Mouse (Mus musculus): ENCODE data around the gene Slc3a2. TPM values are rescaled to one million over a fixed set of nuclear protein-coding genes. Genes with fewer than 3 reads are reported as not detected.

Slc3a2 gene
- polyA plus RNA-seq, 1 experiment, result 200 TPM

DNA sequence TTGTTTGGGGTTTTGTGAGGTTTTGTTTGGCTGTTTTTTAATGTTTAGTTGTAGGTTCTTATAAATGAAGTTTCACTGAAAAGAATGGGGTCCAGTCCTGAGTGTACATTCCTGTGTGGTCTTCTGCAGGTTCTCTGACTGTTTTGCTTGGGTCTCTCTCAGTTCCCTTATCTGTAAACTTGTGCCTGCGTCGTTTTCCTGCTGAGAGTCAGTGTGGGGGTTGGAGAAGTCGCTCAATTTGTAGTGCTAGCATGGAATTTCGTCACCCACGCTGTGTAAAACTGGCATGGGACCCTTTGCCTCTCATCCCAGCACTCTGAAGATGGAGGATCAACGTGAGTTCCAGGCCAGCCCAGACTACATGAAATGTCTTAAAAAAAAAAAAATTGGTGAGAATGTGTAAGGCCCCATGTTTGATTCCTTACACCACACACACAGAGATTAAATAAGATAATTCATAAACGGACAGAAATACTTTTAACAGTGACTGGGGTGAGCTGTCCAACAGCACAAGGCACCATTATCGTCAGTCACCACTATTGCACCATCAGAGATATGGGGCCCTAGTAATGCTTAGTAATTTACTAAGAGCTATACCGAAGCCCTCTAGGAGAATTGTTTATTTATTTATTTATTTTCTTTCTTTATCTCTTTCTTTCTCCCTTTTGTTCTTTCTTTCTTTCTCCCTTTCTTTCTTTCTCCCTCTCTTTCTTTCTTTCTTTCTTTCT, 49.7 kb downstream of the Slc3a2 start:
- TF ChIP-seq CTCF (IDR thresholded peaks at IDR 0.05; ENCODE audit: extremely low read depth, insufficient read depth, low read length), result no peak
- TF ChIP-seq POLR2A (IDR thresholded peaks at IDR 0.05; ENCODE audit: extremely low read depth, insufficient read depth, low read length), result no peak
- Histone ChIP-seq H3K27ac (ENCODE audit: insufficient read depth, low read length) (no peak overlapping the region), H3K4me1 (ENCODE audit: control insufficient read depth, insufficient read depth, low read length) (peaks cover 2% of the 10 kb centered on the region), H3K4me3 (ENCODE audit: insufficient read depth, low read length) (no peak overlapping the region)

DNA sequence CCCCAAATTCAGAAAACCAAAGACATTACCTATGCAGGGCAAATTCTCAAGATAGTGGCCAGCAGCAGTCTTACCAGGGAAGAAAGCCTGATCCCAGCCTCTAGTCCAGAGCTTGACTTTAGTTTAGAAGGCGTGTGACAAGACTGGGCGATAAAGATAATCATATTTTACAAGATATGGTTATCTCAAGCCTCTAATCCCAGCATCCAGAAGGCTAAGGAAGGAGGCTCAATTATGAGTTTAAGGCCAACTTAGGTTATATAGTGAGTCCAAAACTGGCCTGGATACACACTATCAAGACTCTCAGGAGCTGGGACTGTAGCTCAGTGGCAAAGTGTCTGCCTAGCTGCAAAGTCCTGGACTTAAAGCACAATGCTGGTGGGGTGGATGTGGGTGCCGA, 50.3 kb downstream of the Slc3a2 start:
- Histone ChIP-seq H3K4me3 (ENCODE audit: insufficient read depth, low read length) (no peak overlapping the region), H3K27ac (ENCODE audit: insufficient read depth, low read length) (no peak overlapping the region), H3K4me1 (ENCODE audit: control insufficient read depth, insufficient read depth, low read length) (peaks cover 2% of the 10 kb centered on the region)
- TF ChIP-seq POLR2A (IDR thresholded peaks at IDR 0.05; ENCODE audit: extremely low read depth, insufficient read depth, low read length), result no peak
- TF ChIP-seq CTCF (IDR thresholded peaks at IDR 0.05; ENCODE audit: extremely low read depth, insufficient read depth, low read length), result no peak

DNA sequence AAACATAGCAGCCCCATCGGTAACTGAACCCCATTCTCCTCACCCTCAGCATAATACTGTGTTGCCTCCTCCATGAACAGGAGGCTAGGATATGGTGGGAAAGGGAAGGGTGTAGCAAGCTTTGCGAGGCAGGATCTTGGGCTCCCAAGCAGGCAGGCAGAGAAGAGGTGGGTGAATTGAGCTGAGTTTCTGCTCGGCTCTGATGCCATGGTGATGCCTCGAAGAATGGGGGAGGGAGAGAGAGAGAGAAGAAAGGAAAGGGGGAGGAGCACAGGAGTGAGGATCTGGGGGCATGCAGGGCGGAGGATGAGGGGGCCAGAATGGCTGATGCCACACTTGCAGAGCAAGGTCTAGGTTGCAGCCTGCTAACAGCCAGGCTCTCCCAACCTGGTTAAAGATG, 57.4 kb downstream of the Slc3a2 start:
- Histone ChIP-seq H3K4me1 (ENCODE audit: control insufficient read depth, insufficient read depth, low read length) (peaks cover 6% of the 10 kb centered on the region; the same call in 1 of the 2 replicates), H3K4me3 (ENCODE audit: insufficient read depth, low read length) (peak overlapping the region; percentile 53), H3K27ac (ENCODE audit: insufficient read depth, low read length) (peak overlapping the region; percentile 98)
- TF ChIP-seq POLR2A (IDR thresholded peaks at IDR 0.05; ENCODE audit: extremely low read depth, insufficient read depth, low read length) (peak; percentile 92), CTCF (IDR thresholded peaks at IDR 0.05; ENCODE audit: extremely low read depth, insufficient read depth, low read length) (no peak)

DNA sequence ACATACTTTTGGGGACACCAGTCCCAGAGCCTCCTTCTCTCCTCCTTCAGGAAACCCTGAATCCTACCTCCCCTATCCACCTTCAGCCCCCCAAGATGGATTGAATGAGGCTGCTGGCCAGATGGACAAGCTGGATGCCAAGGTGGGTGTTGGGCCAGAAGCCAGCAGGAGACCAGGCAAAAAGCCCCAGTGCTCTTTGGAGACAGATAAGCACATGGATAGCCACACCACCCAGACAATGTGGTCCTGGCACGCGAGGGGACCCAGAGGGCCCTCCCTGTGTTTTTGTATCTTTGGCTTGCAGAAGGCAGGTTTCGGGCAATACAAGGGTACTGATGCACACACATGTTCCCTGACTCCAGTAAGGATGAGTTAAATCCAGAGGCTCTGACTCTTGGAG, 58.3 kb downstream of the Slc3a2 start:
- H3K4me1 ChIP-seq (ENCODE audit: control insufficient read depth, insufficient read depth, low read length), result peaks cover 6% of the 10 kb centered on the region; the same call in 1 of the 2 replicates
- 0 out of 2 replicates have a peak, but pooled peaks have one; percentile 6 for TF ChIP-seq POLR2A (IDR thresholded peaks at IDR 0.05; ENCODE audit: extremely low read depth, insufficient read depth, low read length)
- no peak for TF ChIP-seq CTCF (IDR thresholded peaks at IDR 0.05; ENCODE audit: extremely low read depth, insufficient read depth, low read length)
- peak overlapping the region; percentile 98 for H3K27ac ChIP-seq (ENCODE audit: insufficient read depth, low read length)
- peak overlapping the region; percentile 53 for H3K4me3 ChIP-seq (ENCODE audit: insufficient read depth, low read length)

DNA sequence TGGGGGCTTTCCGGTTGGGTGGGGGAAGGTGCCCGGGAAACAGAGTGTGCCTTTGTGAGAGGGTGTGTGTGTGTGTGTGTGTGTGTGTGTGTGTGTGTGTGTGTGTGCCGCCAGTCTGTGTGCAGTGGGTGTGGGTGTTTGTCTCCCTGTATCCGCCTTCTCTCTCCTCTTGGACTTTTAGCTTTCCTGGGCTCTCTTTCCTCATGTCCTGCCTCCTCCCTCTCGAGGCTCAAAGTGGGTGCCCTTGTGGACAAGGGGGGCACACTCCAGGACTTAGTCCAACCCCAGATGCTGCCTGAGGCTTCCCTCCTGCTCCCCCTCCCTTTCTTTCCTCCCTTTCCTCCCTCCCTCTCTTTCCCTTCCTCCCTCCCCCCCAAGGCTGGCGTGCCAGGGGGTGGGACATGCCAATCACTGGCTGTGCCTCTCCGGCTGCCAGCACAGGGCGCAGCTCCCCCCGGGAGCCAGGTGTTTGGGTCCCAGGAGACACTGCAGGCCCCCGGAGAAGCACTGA, 59.2 kb downstream of the Slc3a2 start:
- Histone ChIP-seq H3K4me3 (ENCODE audit: insufficient read depth, low read length) (peak overlapping the region; percentile 53), H3K4me1 (ENCODE audit: control insufficient read depth, insufficient read depth, low read length) (peaks cover 6% of the 10 kb centered on the region; the same call in 1 of the 2 replicates), H3K27ac (ENCODE audit: insufficient read depth, low read length) (peak overlapping the region; percentile 98)
- TF ChIP-seq CTCF (IDR thresholded peaks at IDR 0.05; ENCODE audit: extremely low read depth, insufficient read depth, low read length) (no peak), POLR2A (IDR thresholded peaks at IDR 0.05; ENCODE audit: extremely low read depth, insufficient read depth, low read length) (peak; percentile 25; the same call in 1 of the 2 replicates)

DNA sequence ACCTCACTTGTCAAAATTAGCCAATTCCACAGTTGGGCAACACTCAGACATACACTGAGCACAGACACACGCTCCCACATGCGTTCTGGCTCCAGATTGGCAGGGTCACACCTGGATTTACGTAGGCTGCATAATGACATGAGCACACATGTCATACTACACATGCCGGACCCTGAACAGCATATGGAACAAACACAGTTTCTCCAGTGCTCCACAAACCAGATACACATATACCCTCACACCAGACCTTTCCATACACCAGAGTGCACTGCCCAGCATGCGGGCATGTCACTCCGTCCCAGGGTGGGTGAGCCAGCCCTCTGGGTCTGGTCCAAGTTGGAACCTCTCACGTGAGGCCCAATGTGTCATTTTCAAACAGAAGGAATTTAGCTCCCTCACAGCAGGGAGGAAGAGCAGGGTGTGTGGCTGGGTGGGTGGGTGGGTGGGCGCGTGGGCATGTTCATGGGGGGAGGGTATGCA, 59.8 kb downstream of the Slc3a2 start, which contains the start of gene Chrm1:
TSS of gene Chrm1 (plus strand) at position 430 of the 480 bp plus-strand sequence.
- H3K4me1 ChIP-seq (ENCODE audit: control insufficient read depth, insufficient read depth, low read length), result peaks cover 6% of the 10 kb centered on the region; the same call in 1 of the 2 replicates
- TF ChIP-seq POLR2A (IDR thresholded peaks at IDR 0.05; ENCODE audit: extremely low read depth, insufficient read depth, low read length) (no peak), CTCF (IDR thresholded peaks at IDR 0.05; ENCODE audit: extremely low read depth, insufficient read depth, low read length) (no peak)
- H3K27ac ChIP-seq (ENCODE audit: insufficient read depth, low read length), result peak within 1 kb of the TSS; percentile 98
- H3K4me3 ChIP-seq (ENCODE audit: insufficient read depth, low read length), result peak within 1 kb of the TSS; percentile 53

DNA sequence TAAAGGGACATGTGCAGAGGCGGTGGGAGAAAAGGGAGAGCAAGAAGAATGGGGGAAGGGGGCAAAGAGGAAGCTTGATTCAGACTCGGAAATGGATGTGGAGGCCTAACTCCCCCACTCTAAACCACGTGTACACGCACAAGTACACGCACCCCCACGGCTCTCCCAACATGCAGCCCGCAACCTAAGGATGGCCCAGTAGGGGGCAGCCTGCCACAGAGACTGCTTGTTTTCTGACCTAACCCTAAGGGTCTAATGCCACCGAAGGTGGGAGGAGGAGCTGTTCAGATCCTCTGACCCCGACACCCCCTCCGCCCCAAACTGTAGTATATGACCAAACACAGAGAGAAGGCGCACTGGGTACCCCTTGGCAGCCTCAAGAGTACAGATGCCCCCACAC, 60.8 kb downstream of the Slc3a2 start:
- Histone ChIP-seq H3K27ac (ENCODE audit: insufficient read depth, low read length) (0 out of 2 replicates have a peak overlapping the region, but pooled peaks have one; percentile 94), H3K4me3 (ENCODE audit: insufficient read depth, low read length) (peak overlapping the region; percentile 30), H3K4me1 (ENCODE audit: control insufficient read depth, insufficient read depth, low read length) (peaks cover 3% of the 10 kb centered on the region; the same call in 1 of the 2 replicates)
- TF ChIP-seq POLR2A (IDR thresholded peaks at IDR 0.05; ENCODE audit: extremely low read depth, insufficient read depth, low read length) (no peak), CTCF (IDR thresholded peaks at IDR 0.05; ENCODE audit: extremely low read depth, insufficient read depth, low read length) (peak; percentile 44; the same call in 1 of the 2 replicates)

DNA sequence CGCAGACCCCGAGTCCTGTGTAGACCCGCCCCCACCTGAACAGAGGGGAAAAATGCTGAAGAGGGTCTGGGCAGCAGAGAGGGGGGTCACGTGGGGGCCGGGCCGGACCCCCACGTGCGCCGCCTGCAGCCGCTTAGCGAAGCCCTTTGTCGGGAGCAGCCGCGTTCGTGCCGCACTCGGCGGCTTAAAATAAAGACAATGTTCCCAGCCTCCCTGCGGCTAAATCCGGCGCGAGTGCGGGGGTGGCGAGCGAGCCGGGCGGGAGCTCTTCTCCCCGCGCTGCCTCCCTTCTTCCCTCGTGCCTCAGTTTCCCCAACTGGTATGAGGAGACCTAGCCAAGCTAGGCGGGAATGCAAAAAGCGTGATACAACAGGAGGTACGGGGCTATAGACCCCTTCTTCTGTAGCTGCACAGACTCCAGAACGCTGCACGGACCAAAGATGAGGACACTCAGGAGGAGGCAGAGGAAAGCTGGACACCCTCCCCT, 61.3 kb downstream of the Slc3a2 start:
- TF ChIP-seq POLR2A (IDR thresholded peaks at IDR 0.05; ENCODE audit: extremely low read depth, insufficient read depth, low read length) (no peak), CTCF (IDR thresholded peaks at IDR 0.05; ENCODE audit: extremely low read depth, insufficient read depth, low read length) (no peak)
- peak overlapping the region; percentile 94 for H3K27ac ChIP-seq (ENCODE audit: insufficient read depth, low read length)

More for the DNA sequence above, 61.3 kb downstream of the Slc3a2 start:
- peaks cover 3% of the 10 kb centered on the region; the same call in 1 of the 2 replicates for H3K4me1 ChIP-seq (ENCODE audit: control insufficient read depth, insufficient read depth, low read length)
- H3K4me3 ChIP-seq (ENCODE audit: insufficient read depth, low read length), result peak overlapping the region; percentile 30

Other genes starting within 250 kb of the Slc3a2 start
- 23.4 and 23.9 TPM in 2 replicates for gene Slc22a8, start 132.1 kb downstream of the Slc3a2 start, polyA plus RNA-seq (2012; rRNA removed)
- 5.9 and 6.5 TPM in 2 replicates for gene Slc22a6, start 105.3 kb downstream of the Slc3a2 start, polyA plus RNA-seq (2012; rRNA removed)
- 109 and 117 TPM in 2 replicates for gene Chrm1, start 59.6 kb downstream of the Slc3a2 start, polyA plus RNA-seq (2012; rRNA removed)
- 50.2 and 51.3 TPM in 2 replicates for gene Wdr74, start 12.5 kb upstream of the Slc3a2 start, polyA plus RNA-seq (2012; rRNA removed)
- 0.59 TPM in 1 of 2 replicates, not detected in the other for gene 1700092M07Rik, start 17.3 kb upstream of the Slc3a2 start, polyA plus RNA-seq (2012; rRNA removed)
- gene Stx5a, start 18.0 kb upstream of the Slc3a2 start, polyA plus RNA-seq (2012; rRNA removed), result 106 and 109 TPM in 2 replicates
- 121 and 127 TPM in 2 replicates for gene Nxf1, start 33.7 kb upstream of the Slc3a2 start, polyA plus RNA-seq (2012; rRNA removed)
- gene Tmem223, start 47.6 kb upstream of the Slc3a2 start, polyA plus RNA-seq (2012; rRNA removed), result 134 and 142 TPM in 2 replicates
- 18.7 and 18.8 TPM in 2 replicates for gene Tmem179b, start 51.1 kb upstream of the Slc3a2 start, polyA plus RNA-seq (2012; rRNA removed)
- 15.1 and 15.5 TPM in 2 replicates for gene Taf6l, start 63.0 kb upstream of the Slc3a2 start, polyA plus RNA-seq (2012; rRNA removed)
- gene Polr2g, start 75.2 kb upstream of the Slc3a2 start, polyA plus RNA-seq (2012; rRNA removed), result 177 and 184 TPM in 2 replicates
- 4.0 TPM in 2 replicates for gene Zbtb3, start 79.2 kb upstream of the Slc3a2 start, polyA plus RNA-seq (2012; rRNA removed)
- 29.0 and 29.5 TPM in 2 replicates for gene Ttc9c, start 96.0 kb upstream of the Slc3a2 start, polyA plus RNA-seq (2012; rRNA removed)
- gene Hnrnpul2, start 96.6 kb upstream of the Slc3a2 start, polyA plus RNA-seq (2012; rRNA removed), result 78.5 and 85.1 TPM in 2 replicates
- not detected in 2 replicates for gene AC129217.1, start 106.4 kb upstream of the Slc3a2 start, polyA plus RNA-seq (2012; rRNA removed)
- gene Bscl2, start 114.1 kb upstream of the Slc3a2 start, polyA plus RNA-seq (2012; rRNA removed), result 135 and 137 TPM in 2 replicates
- 275 and 293 TPM in 2 replicates for gene Gng3, start 115.8 kb upstream of the Slc3a2 start, polyA plus RNA-seq (2012; rRNA removed)
- gene Lrrn4cl, start 127.4 kb upstream of the Slc3a2 start, polyA plus RNA-seq (2012; rRNA removed), result 1.0 and 1.3 TPM in 2 replicates
- 108 and 118 TPM in 2 replicates for gene Ubxn1, start 148.1 kb upstream of the Slc3a2 start, polyA plus RNA-seq (2012; rRNA removed)
- gene Uqcc3, start 157.6 kb upstream of the Slc3a2 start, polyA plus RNA-seq (2012; rRNA removed), result 70.1 and 77.2 TPM in 2 replicates
- gene Lbhd1, start 160.4 kb upstream of the Slc3a2 start, polyA plus RNA-seq (2012; rRNA removed), result 3.4 and 4.2 TPM in 2 replicates
- gene Gm49403, start 160.6 kb upstream of the Slc3a2 start, polyA plus RNA-seq (2012; rRNA removed), result not detected in 2 replicates
- gene 1810009A15Rik, start 165.5 kb upstream of the Slc3a2 start, polyA plus RNA-seq (2012; rRNA removed), result 40.1 and 41.3 TPM in 2 replicates
- not detected in 2 replicates for gene Gm49416, start 165.6 kb upstream of the Slc3a2 start, polyA plus RNA-seq (2012; rRNA removed)
- 16.1 and 16.7 TPM in 2 replicates for gene Ints5, start 169.6 kb upstream of the Slc3a2 start, polyA plus RNA-seq (2012; rRNA removed)
- 87.5 and 89.8 TPM in 2 replicates for gene Ganab, start 174.7 kb upstream of the Slc3a2 start, polyA plus RNA-seq (2012; rRNA removed)
- 222 and 224 TPM in 2 replicates for gene B3gat3, start 197.0 kb upstream of the Slc3a2 start, polyA plus RNA-seq (2012; rRNA removed)
- 8.0 and 9.2 TPM in 2 replicates for gene Rom1, start 206.0 kb upstream of the Slc3a2 start, polyA plus RNA-seq (2012; rRNA removed)
- gene Eml3, start 206.2 kb upstream of the Slc3a2 start, polyA plus RNA-seq (2012; rRNA removed), result 12.8 and 13.2 TPM in 2 replicates
- gene Mta2, start 218.5 kb upstream of the Slc3a2 start, polyA plus RNA-seq (2012; rRNA removed), result 24.6 and 25.2 TPM in 2 replicates
- gene Tut1, start 230.5 kb upstream of the Slc3a2 start, polyA plus RNA-seq (2012; rRNA removed), result 20.0 and 22.8 TPM in 2 replicates
- 286 and 289 TPM in 2 replicates for gene Eef1g, start 243.7 kb upstream of the Slc3a2 start, polyA plus RNA-seq (2012; rRNA removed)